Mouse (Mus musculus) lung, postnatal 0 days (tissue): Measurements from ENCODE around the gene Slc6a19.

ENCODE experiments used
- CTCF ChIP-seq: IDR thresholded peaks from 2 replicates; pipeline ENCODE4 v1.5.1; 2016; ENCODE audit warnings: antibody characterized with exemption, mild to moderate bottlenecking
- EP300 ChIP-seq: IDR thresholded peaks from 2 replicates; pipeline ENCODE4 v1.6.1; 2016; ENCODE audit warnings: antibody characterized with exemption, mild to moderate bottlenecking, control low read depth

DNA sequence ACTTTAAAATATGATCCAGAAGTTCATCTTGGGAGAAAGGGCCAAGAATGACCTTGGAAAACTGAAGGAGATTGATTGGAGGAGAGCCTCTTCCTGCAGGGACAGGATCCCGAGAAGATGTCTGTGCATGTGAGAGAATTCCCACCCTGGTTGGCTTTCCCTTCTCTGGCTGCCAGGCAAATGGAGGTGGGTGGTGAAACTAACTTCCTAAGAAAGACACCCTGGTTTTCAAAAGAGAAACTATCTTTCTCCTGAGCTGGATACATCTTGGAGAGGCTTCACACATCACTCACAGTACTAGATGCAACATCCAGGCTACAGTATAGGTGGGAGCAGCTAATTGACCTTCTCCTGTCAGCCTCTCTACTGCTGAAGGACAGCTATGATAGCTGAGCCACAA, 26.2 kb upstream of the Slc6a19 start:
- TF ChIP-seq CTCF (no peak), EP300 (no peak)
